Mouse (Mus musculus) embryonic facial prominence, embryonic 14.5 days (tissue): ENCODE measurements at regions not wholly inside any gene's neighbourhood (a gene's known extent, or its start where the extent isn't known, plus 50 kb on each side); places are given as distances from the start of the nearest gene placed in this dataset.

Experiments used
- ATAC-seq: fragments of 200-750 bp; cut with Nextera tagmentation; 2 replicates; pipeline ENCODE4 v1.8.0; 2017; ENCODE audit warnings: low read depth, moderate number of reproducible peaks, moderate TSS enrichment
- DNase-seq: peaks from one replicate; pipeline ENCODE4 v3.0.0-alpha.2; 2015; ENCODE audit warnings: low spot score
- H3K27ac ChIP-seq: fragments of 300-500 bp; sonication (generic); replicated peaks from 2 replicates; pipeline ENCODE4 v1.5.1; 2014; ENCODE audit warnings: low read depth, mild to moderate bottlenecking, low read length, moderate library complexity
- H3K27me3 ChIP-seq: fragments of 300-500 bp; sonication (generic); replicated peaks from 2 replicates; pipeline ENCODE4 v1.6.1; 2014; ENCODE audit warnings: low read length; ENCODE audit not compliant: control insufficient read depth, insufficient read depth
- H3K36me3 ChIP-seq: fragments of 300-500 bp; sonication (generic); 2 replicates; pipeline ENCODE4 v1.6.1; 2014; ENCODE audit warnings: low read length, mixed read lengths; ENCODE audit not compliant: control insufficient read depth, insufficient read depth
- H3K4me1 ChIP-seq: fragments of 300-500 bp; sonication (generic); 2 replicates; pipeline ENCODE4 v1.6.1; 2014; ENCODE audit warnings: antibody characterized with exemption, low read length; ENCODE audit not compliant: control insufficient read depth, insufficient read depth
- H3K4me2 ChIP-seq: fragments of 300-500 bp; sonication (generic); 2 replicates; pipeline ENCODE4 v1.6.1; 2014; ENCODE audit warnings: low read depth, mild to moderate bottlenecking, low read length, moderate library complexity, mixed read lengths
- H3K4me3 ChIP-seq: fragments of 300-500 bp; sonication (generic); 2 replicates; pipeline ENCODE4 v1.5.1; 2014; ENCODE audit warnings: low read depth, mild to moderate bottlenecking, low read length
- H3K9ac ChIP-seq: fragments of 300-500 bp; sonication (generic); 2 replicates; pipeline ENCODE4 v1.6.1; 2014; ENCODE audit warnings: low read depth, mild to moderate bottlenecking, low read length, moderate library complexity, mixed read lengths
- H3K9me3 ChIP-seq: fragments of 300-500 bp; sonication (generic); 2 replicates; pipeline ENCODE4 v1.6.1; 2016; ENCODE audit warnings: low read length; ENCODE audit not compliant: control insufficient read depth
- WGBS: fragments of 180-500 bp; shearing (Covaris S2); extraction: QIAGEN DNeasy Blood & Tissue Kit; methylation state at CpG from one replicate; pipeline ENCODE4 v1.1.7; 2014; 5-methylcytosine and 5-hydroxymethylcytosine counted together

- H3K27me3 ChIP-seq = no peaks in the 10 kb centered on the region
- no peak overlapping the region for H3K4me2 ChIP-seq
- no peak for DNase-seq
- no peak for ATAC-seq
- no peak overlapping the region for H3K27ac ChIP-seq
- no peak overlapping the region for H3K4me3 ChIP-seq
- H3K36me3 ChIP-seq = no peaks in the 10 kb centered on the region
- no peaks in the 10 kb centered on the region for H3K9me3 ChIP-seq
- no peaks in the 10 kb centered on the region for H3K4me1 ChIP-seq
- WGBS = 90% methylated on average over 7 of the region's 7 CpGs
- H3K9ac ChIP-seq = no peak overlapping the region
These were observed 88.8 kb downstream of the Bms1 start for GRCm38 (mm10) chr6:118330496-118330895.

- Histone ChIP-seq H3K9ac (no peak overlapping the region), H3K36me3 (no peaks in the 10 kb centered on the region), H3K4me1 (no peaks in the 10 kb centered on the region), H3K27ac (no peak overlapping the region), H3K4me3 (no peak overlapping the region), H3K9me3 (no peaks in the 10 kb centered on the region), H3K4me2 (no peak overlapping the region), H3K27me3 (no peaks in the 10 kb centered on the region)
- DNase-seq = no peak
- 75% methylated on average over 6 of the region's 6 CpGs for WGBS
- ATAC-seq = no peak
These were observed 91.8 kb downstream of the Bms1 start for GRCm38 (mm10) chr6:118327458-118327857.

- no peak overlapping the region for H3K27ac ChIP-seq
- no peaks in the 10 kb centered on the region for H3K4me1 ChIP-seq
- H3K27me3 ChIP-seq = no peaks in the 10 kb centered on the region
- H3K36me3 ChIP-seq = no peaks in the 10 kb centered on the region
- no peak overlapping the region for H3K9ac ChIP-seq
- WGBS = 86% methylated on average over 1 of the region's 1 CpGs
- no peaks in the 10 kb centered on the region for H3K9me3 ChIP-seq
- H3K4me2 ChIP-seq = no peak overlapping the region
- no peak overlapping the region for H3K4me3 ChIP-seq
- no peak for ATAC-seq
- no peak for DNase-seq
These were observed 93.6 kb downstream of the Bms1 start for GRCm38 (mm10) chr6:118325681-118326080.

- Histone ChIP-seq H3K4me2 (no peak overlapping the region), H3K4me1 (no peaks in the 10 kb centered on the region), H3K36me3 (no peaks in the 10 kb centered on the region), H3K9me3 (no peaks in the 10 kb centered on the region), H3K27me3 (no peaks in the 10 kb centered on the region), H3K4me3 (no peak overlapping the region), H3K27ac (no peak overlapping the region), H3K9ac (no peak overlapping the region)
- ATAC-seq = no peak
- WGBS = 70% methylated on average over 4 of the region's 4 CpGs
- no peak for DNase-seq
These were observed 94.7 kb downstream of the Bms1 start for GRCm38 (mm10) chr6:118324559-118324958.

- H3K9me3 ChIP-seq = no peaks in the 10 kb centered on the region
- 63% methylated on average over 6 of the region's 6 CpGs for WGBS
- DNase-seq (peak; percentile 53), ATAC-seq (peak; percentile 76; the same call in 1 of the 2 replicates)
- H3K4me3 ChIP-seq = no peak overlapping the region
- no peaks in the 10 kb centered on the region for H3K36me3 ChIP-seq
- no peaks in the 10 kb centered on the region for H3K27me3 ChIP-seq
- H3K4me2 ChIP-seq = no peak overlapping the region
- no peaks in the 10 kb centered on the region for H3K4me1 ChIP-seq
- H3K9ac ChIP-seq = no peak overlapping the region
- no peak overlapping the region for H3K27ac ChIP-seq
These were observed 96.2 kb downstream of the Bms1 start for GRCm38 (mm10) chr6:118323052-118323451.

- no peaks in the 10 kb centered on the region for H3K4me1 ChIP-seq
- ATAC-seq (no peak), DNase-seq (no peak)
- no peak overlapping the region for H3K9ac ChIP-seq
- WGBS = 68% methylated on average over 5 of the region's 5 CpGs
- H3K27me3 ChIP-seq = no peaks in the 10 kb centered on the region
- H3K4me3 ChIP-seq = no peak overlapping the region
- H3K27ac ChIP-seq = no peak overlapping the region
- H3K4me2 ChIP-seq = no peak overlapping the region
- H3K9me3 ChIP-seq = no peaks in the 10 kb centered on the region
- H3K36me3 ChIP-seq = no peaks in the 10 kb centered on the region
These were observed 96.6 kb downstream of the Bms1 start for GRCm38 (mm10) chr6:118322631-118323030.

- H3K4me2 ChIP-seq = no peak overlapping the region
- no peaks in the 10 kb centered on the region for H3K27me3 ChIP-seq
- H3K9me3 ChIP-seq = no peaks in the 10 kb centered on the region
- H3K9ac ChIP-seq = no peak overlapping the region
- ATAC-seq (no peak), DNase-seq (no peak)
- H3K4me1 ChIP-seq = no peaks in the 10 kb centered on the region
- no peak overlapping the region for H3K27ac ChIP-seq
- no peaks in the 10 kb centered on the region for H3K36me3 ChIP-seq
- H3K4me3 ChIP-seq = no peak overlapping the region
- 76% methylated on average over 6 of the region's 6 CpGs for WGBS
These were observed 97.2 kb downstream of the Bms1 start for GRCm38 (mm10) chr6:118322061-118322460.

- Histone ChIP-seq H3K4me2 (no peak overlapping the region), H3K4me1 (peaks cover 3% of the 10 kb centered on the region), H3K36me3 (no peaks in the 10 kb centered on the region), H3K9me3 (no peaks in the 10 kb centered on the region), H3K4me3 (no peak overlapping the region), H3K27ac (no peak overlapping the region), H3K9ac (no peak overlapping the region), H3K27me3 (no peaks in the 10 kb centered on the region)
- DNase-seq (no peak), ATAC-seq (no peak)
- WGBS = 86% methylated on average over 7 of the region's 7 CpGs
These were observed 99.2 kb downstream of the Bms1 start for GRCm38 (mm10) chr6:118320021-118320525.

- Histone ChIP-seq H3K27me3 (no peaks in the 10 kb centered on the region), H3K4me2 (no peak overlapping the region), H3K36me3 (no peaks in the 10 kb centered on the region), H3K27ac (no peak overlapping the region), H3K4me1 (peaks cover 3% of the 10 kb centered on the region), H3K9me3 (no peaks in the 10 kb centered on the region), H3K9ac (no peak overlapping the region), H3K4me3 (no peak overlapping the region)
- no peak for ATAC-seq
- DNase-seq = no peak
- 86% methylated on average over 6 of the region's 6 CpGs for WGBS
These were observed 103.4 kb downstream of the Bms1 start for GRCm38 (mm10) chr6:118315881-118316280.
